Mouse (Mus musculus) gastrocnemius, postnatal 14 days (tissue): ENCODE results near the gene Olfr1303. TPM values are rescaled to one million over a fixed set of nuclear protein-coding genes. Genes with fewer than 3 reads are reported as not detected.

Experiments used
- DNase-seq: peaks from one replicate; pipeline ENCODE4 v3.0.0; 2021; ENCODE audit warnings: mixed read lengths
- intact Hi-C: fragments of 180-260 bp; cut with DNase I; formaldehyde crosslinking; loops from one replicate; pipeline ENCODE4 v1.15.1; 2025; ENCODE audit warnings: low total_unique reads
- long read RNA-seq, 2 experiments: library from polyadenylated mRNA; stranded (forward); transcript quantifications; one replicate each; pipeline ENCODE4 v2.0.0; 2021
- total RNA-seq, 2 experiments: library from RNA; stranded (reverse); gene quantifications; 2 replicates each; pipeline ENCODE4 v1.2.3; 2021

Gene Olfr1303
- total RNA-seq, result not detected
- long read RNA-seq, experiment 1, result 0 reads
- long read RNA-seq, experiment 2, result 0 reads

- no peak for DNase-seq
- intact Hi-C loops, result no loop called here
These were observed at the start of gene Olfr1303 for GRCm38 (mm10) chr2:111820240-111820639. Gene Olfr1303, minus strand, starts transcription at chr2:111820340.

GRCm38 (mm10) chr2:111812936-111813335, 7.2 kb downstream of the Olfr1303 start:
- intact Hi-C loops, result no loop called here
- no peak for DNase-seq

GRCm38 (mm10) chr2:111777129-111777528, 43.0 kb downstream of the Olfr1303 start, which contains the start of gene Olfr1302:
Gene Olfr1302, plus strand, starts transcription at chr2:111777429.
- DNase-seq, result no peak
- intact Hi-C loops, result no loop called here

Other genes with a start within 250 kb of the Olfr1303 start
- not detected for gene Olfr1297, start 193.8 kb downstream of the Olfr1303 start, total RNA-seq
- gene Olfr1298, start 171.1 kb downstream of the Olfr1303 start, total RNA-seq, result not detected
- gene Olfr1299, start 158.9 kb downstream of the Olfr1303 start, total RNA-seq, result not detected
- not detected for gene Olfr1301, start 69.3 kb downstream of the Olfr1303 start, total RNA-seq
- not detected for gene Olfr1302, start 42.9 kb downstream of the Olfr1303 start, total RNA-seq
- not detected for gene Olfr1305, start 56.8 kb upstream of the Olfr1303 start, total RNA-seq
- gene Olfr1306, start 95.9 kb upstream of the Olfr1303 start, total RNA-seq, result not detected
- gene Olfr1307, start 129.1 kb upstream of the Olfr1303 start, total RNA-seq, result not detected
- gene Olfr1308, start 144.6 kb upstream of the Olfr1303 start, total RNA-seq, result not detected
- gene Olfr1309, start 169.9 kb upstream of the Olfr1303 start, total RNA-seq, result not detected
- not detected for gene Olfr1310, start 192.4 kb upstream of the Olfr1303 start, total RNA-seq
- not detected for gene Olfr1311, start 204.1 kb upstream of the Olfr1303 start, total RNA-seq
- gene Olfr1312, start 229.9 kb upstream of the Olfr1303 start, total RNA-seq, result not detected